Comparison of ENCODE assay signal across 11 mouse cellular contexts in the genomic region with DNA sequence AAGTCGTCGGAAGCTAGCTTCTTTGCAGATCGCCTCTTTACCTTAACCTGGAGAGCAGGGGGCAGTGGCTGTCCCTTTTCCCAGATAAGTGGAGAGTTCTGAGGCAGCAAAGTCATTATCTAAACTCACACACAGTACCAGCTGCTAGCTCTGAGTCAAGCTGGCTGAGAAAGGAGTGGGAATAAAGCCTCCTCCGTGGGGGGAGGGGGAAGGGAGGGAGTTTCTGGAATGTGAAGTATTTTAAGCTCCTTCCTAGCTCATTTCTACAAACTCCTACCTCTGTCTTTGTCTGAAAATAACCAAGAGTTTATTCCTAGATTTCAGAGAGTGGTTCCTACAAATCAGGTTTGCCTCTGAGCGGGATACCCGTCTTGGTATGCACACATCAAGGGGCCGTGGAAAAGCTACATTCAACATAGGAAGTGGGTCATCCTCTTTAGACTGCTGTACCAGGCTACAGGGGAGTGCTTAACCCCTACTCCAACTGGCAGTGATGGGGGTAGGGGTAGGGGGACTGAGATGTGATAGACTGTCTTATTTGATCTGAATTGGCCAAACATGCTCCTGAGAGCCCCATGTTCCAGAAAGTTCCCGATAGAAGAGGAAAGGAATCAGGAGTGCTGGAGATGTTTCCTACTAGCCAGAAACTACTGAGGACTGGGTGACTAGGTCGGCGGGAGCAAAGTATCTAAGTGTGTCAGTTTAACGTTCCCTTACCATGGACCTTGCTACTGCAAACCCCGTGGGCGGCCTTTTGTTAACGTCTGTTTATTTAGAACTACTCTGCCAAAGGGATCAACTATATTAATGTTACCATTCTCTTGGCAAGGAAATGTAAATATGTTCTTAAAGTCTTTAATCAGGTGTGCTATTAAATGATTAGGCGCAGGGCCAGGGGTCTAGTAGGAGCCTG. TPM values are rescaled to one million over a fixed set of nuclear protein-coding genes. Genes with fewer than 3 reads are reported as not detected.
A peak's percentile ranks its signal among the peaks of the same experiment; 100 is the strongest.
DNase-seq lines count a peak whose midpoint lies in the region; ATAC-seq lines count a peak whose summit lies in the region.
"Had no signal": no experiment of that assay in that cellular context is flagged by ENCODE, and none has a peak within 500 bp of the region (broad histone marks: within the 10 kb centered on the region; RNA-seq: fewer than 3 reads in every experiment).

No protein-coding gene starts in this region.

- no peak overlapping the region for H3K4me2 ChIP-seq in kidney, embryonic 16.5 days (replicated peaks; ENCODE audit: low read depth, low read length)
- H3K4me2 ChIP-seq: heart, embryonic 15.5 days; neural tube, embryonic 12.5 days had no signal

- H3K36me3 ChIP-seq in kidney, embryonic 16.5 days (ENCODE audit: insufficient read depth, low read length): no peaks in the 10 kb centered on the region
- H3K36me3 ChIP-seq: G1E; heart, embryonic 15.5 days had no signal

- DNase-seq in kidney, adult 9 months: no peak
- peak; percentile 59 for DNase-seq in embryo, embryonic 11 days
- DNase-seq in left cerebral cortex, postnatal 10 days (ENCODE audit: extremely low spot score in 1 of 2, low spot score in 2 of 2): peak; percentile 72 to 73
- DNase-seq in right cerebral cortex, adult 18-20 months: peak; percentile 92
- DNase-seq in gastrocnemius, postnatal 25 days: no peak
- DNase-seq in cerebellum, postnatal 4 days (ENCODE audit: low spot score in 2 of 2): no peak

- H3K9me3 ChIP-seq in kidney, embryonic 16.5 days (ENCODE audit: low read length): no peaks in the 10 kb centered on the region
- H3K9me3 ChIP-seq: G1E; heart, embryonic 15.5 days; neural tube, embryonic 12.5 days had no signal

- intact Hi-C loops in left cerebral cortex, postnatal 10 days (cut with DNase I): no loop called here

- H3K4me1 ChIP-seq in kidney, embryonic 16.5 days (ENCODE audit: insufficient read depth, low read length): peaks cover 6% of the 10 kb centered on the region; the same call in 1 of the 2 replicates

- H3K27me3 ChIP-seq in kidney, embryonic 16.5 days (ENCODE audit: insufficient read depth, low read length): peaks cover 4% of the 10 kb centered on the region; the same call in 1 of the 2 replicates
- H3K27me3 ChIP-seq: neural tube, embryonic 12.5 days had no signal

- H3K9ac ChIP-seq in kidney, embryonic 16.5 days (replicated peaks; ENCODE audit: low read length): no peak overlapping the region
- H3K9ac ChIP-seq: heart, embryonic 15.5 days; neural tube, embryonic 12.5 days had no signal

- ATAC-seq in kidney, embryonic 16.5 days (ENCODE audit: low FRiP score, low TSS enrichment): 0 out of 2 replicates have a peak, but pooled peaks have one; percentile 54
- no peak for ATAC-seq in inflammation-experienced regulatory T-cells, adult 6 months

- 41% methylated on average over 15 of the region's 15 CpGs for WGBS in kidney, embryonic 16.5 days

- no peak overlapping the region for H3K4me3 ChIP-seq in kidney, embryonic 16.5 days (ENCODE audit: low read length)
- H3K4me3 ChIP-seq: heart, embryonic 15.5 days; neural tube, embryonic 12.5 days had no signal

- no peak overlapping the region for H3K27ac ChIP-seq in kidney, embryonic 16.5 days (ENCODE audit: low read length)
- H3K27ac ChIP-seq: heart, embryonic 15.5 days; neural tube, embryonic 12.5 days had no signal

RNA-seq across cellular contexts. Expression of a gene that starts 9.9 kb away (rescaled TPM):
- 6.8 and 7.0 TPM in 2 replicates for polyA plus RNA-seq in kidney, embryonic 16.5 days (2015; fragmentation: Nextera tagmentation; extraction: Ambion mirVana)
- total RNA-seq in left cerebral cortex, postnatal 10 days (2021): 10 to 100 TPM; 35.0 to 39.2 TPM
- total RNA-seq in gastrocnemius, postnatal 25 days (2021): under 1 TPM; 0.46 to 0.62 TPM
- polyA plus RNA-seq in inflammation-experienced regulatory T-cells, adult 6 months (2017; shearing (Covaris generic)): not detected
- polyA plus RNA-seq: G1E had no signal

RNA-seq across cellular contexts. Expression of a gene that starts 11.1 kb away (rescaled TPM):
- 18.1 and 21.5 TPM in 2 replicates for polyA plus RNA-seq in kidney, embryonic 16.5 days (2015; fragmentation: Nextera tagmentation; extraction: Ambion mirVana)
- total RNA-seq in left cerebral cortex, postnatal 10 days (2021): 10 to 100 TPM; 21.4 to 26.6 TPM
- 1 to 10 TPM; 6.7 to 7.6 TPM for total RNA-seq in gastrocnemius, postnatal 25 days (2021)
- 10 to 100 TPM; 10.7 to 20.6 (median 19.9) TPM for polyA plus RNA-seq in inflammation-experienced regulatory T-cells, adult 6 months (2017; shearing (Covaris generic))

RNA-seq across cellular contexts. Expression of a gene that starts 44.3 kb away (rescaled TPM):
- 3.1 and 3.4 TPM in 2 replicates for polyA plus RNA-seq in kidney, embryonic 16.5 days (2015; fragmentation: Nextera tagmentation; extraction: Ambion mirVana)
- 10 to 100 TPM; 47.0 to 58.6 TPM for total RNA-seq in left cerebral cortex, postnatal 10 days (2021)
- under 1 TPM; 0.24 to 0.26 TPM for total RNA-seq in gastrocnemius, postnatal 25 days (2021)
- polyA plus RNA-seq in inflammation-experienced regulatory T-cells, adult 6 months (2017; shearing (Covaris generic)): 1 to 10 TPM in 2 of 3 experiments, under 1 TPM in 1; 0.68 to 1.5 (median 1.3) TPM
- polyA plus RNA-seq: G1E had no signal

Comparison
In these comparisons a context has a peak if more than half of its experiments do, and no peak if none do; other contexts are left out.
1. DNase-seq: peak in embryo, embryonic 11 days (single experiment), left cerebral cortex, postnatal 10 days (2 of 2) and right cerebral cortex, adult 18-20 months (single experiment); none in kidney, adult 9 months (single experiment), gastrocnemius, postnatal 25 days (single experiment) and cerebellum, postnatal 4 days (0 of 2).
2. RNA of a gene that starts 9.9 kb away (total RNA-seq): 35.0 to 39.2 TPM in left cerebral cortex, postnatal 10 days; 0.46 to 0.62 TPM in gastrocnemius, postnatal 25 days; every median in the first group is over 10 times any median in the second.
3. RNA of a gene that starts 44.3 kb away (total RNA-seq): 47.0 to 58.6 TPM in left cerebral cortex, postnatal 10 days; 0.24 to 0.26 TPM in gastrocnemius, postnatal 25 days; every median in the first group is over 10 times any median in the second.